Mouse (Mus musculus) midbrain, embryonic 10.5 days (tissue): ENCODE results near the gene Llgl1. TPM values are rescaled to one million over a fixed set of nuclear protein-coding genes. Genes with fewer than 3 reads are reported as not detected.

Source experiments
- DNase-seq: peaks from one replicate; pipeline ENCODE4 v3.0.0-alpha.2; 2017; ENCODE audit warnings: low spot score
- H3K27ac ChIP-seq: fragments of 300-500 bp; sonication (generic); replicated peaks from 2 replicates; pipeline ENCODE4 v1.5.1; 2016; ENCODE audit warnings: mild to moderate bottlenecking
- H3K27me3 ChIP-seq: fragments of 300-500 bp; sonication (generic); 2 replicates; pipeline ENCODE4 v1.6.1; 2016; ENCODE audit warnings: low read depth, mild to moderate bottlenecking; ENCODE audit not compliant: poor library complexity, severe bottlenecking
- H3K36me3 ChIP-seq: fragments of 300-500 bp; sonication (generic); 2 replicates; pipeline ENCODE4 v1.6.1; 2016; ENCODE audit warnings: mild to moderate bottlenecking, moderate library complexity
- H3K4me1 ChIP-seq: fragments of 300-500 bp; sonication (generic); 2 replicates; pipeline ENCODE4 v1.6.1; 2016
- H3K4me3 ChIP-seq: fragments of 300-500 bp; sonication (generic); 2 replicates; pipeline ENCODE4 v1.5.1; 2016; ENCODE audit warnings: mild to moderate bottlenecking, moderate library complexity
- H3K9me3 ChIP-seq: fragments of 300-500 bp; sonication (generic); replicated peaks from 2 replicates; pipeline ENCODE4 v1.6.1; 2016; ENCODE audit warnings: mild to moderate bottlenecking
- WGBS: fragments of 180-500 bp; shearing (Covaris S2); methylation state at CpG from one replicate; pipeline ENCODE4 v1.1.7; 2016; 5-methylcytosine and 5-hydroxymethylcytosine counted together
- polyA plus RNA-seq: library from polyadenylated mRNA; unstranded; fragments of >200 nt; fragmentation: Nextera tagmentation; extraction: Ambion mirVana; gene quantifications from 2 replicates; pipeline ENCODE4 v1.2.1, GENCODE M21; 2016

The Llgl1 gene
- polyA plus RNA-seq = 147 and 158 TPM in 2 replicates

DNA sequence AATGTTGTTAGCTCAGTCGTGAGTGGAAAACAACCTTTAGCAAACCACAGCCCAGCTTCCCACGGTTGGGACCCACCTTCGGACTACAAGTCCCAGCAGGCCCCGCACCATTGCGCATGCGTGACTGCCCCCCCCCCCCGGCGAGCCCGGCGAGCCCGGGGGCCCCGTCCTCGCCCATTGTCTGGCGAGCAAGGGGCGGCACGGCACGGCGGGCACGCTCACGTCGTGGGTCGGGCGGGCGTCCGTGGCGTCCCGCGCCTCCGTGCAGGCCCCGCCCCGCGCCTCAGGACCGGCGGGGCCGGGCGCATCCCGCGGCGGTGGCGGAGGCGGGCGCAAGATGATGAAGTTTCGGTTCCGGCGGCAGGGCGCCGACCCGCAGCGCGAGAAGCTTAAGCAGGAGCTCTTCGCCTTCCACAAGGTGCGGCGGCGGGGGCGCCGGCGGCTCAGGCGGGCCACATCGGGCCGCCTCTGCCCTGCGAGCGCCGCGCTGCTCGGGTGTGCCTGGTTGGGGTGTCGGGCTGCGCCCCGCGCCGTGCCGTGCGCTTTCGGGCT is at the start of gene Llgl1:
Gene Llgl1, plus strand, starts transcription at position 200 of the 552 bp plus-strand sequence.
- no peaks in the 10 kb centered on the region for H3K9me3 ChIP-seq
- peak within 1 kb of the TSS; percentile 98 for H3K27ac ChIP-seq
- peaks cover 32% of the 10 kb centered on the region for H3K36me3 ChIP-seq
- DNase-seq = peak; percentile 98
- H3K4me1 ChIP-seq = peaks cover 53% of the 10 kb centered on the region
- under 1% methylated on average over 73 of the region's 73 CpGs for WGBS
- H3K4me3 ChIP-seq = peak within 1 kb of the TSS; percentile 90
- no peaks in the 10 kb centered on the region for H3K27me3 ChIP-seq

- Histone ChIP-seq H3K4me1 (peaks cover 25% of the 10 kb centered on the region), H3K27me3 (no peaks in the 10 kb centered on the region), H3K9me3 (no peaks in the 10 kb centered on the region), H3K4me3 (no peak overlapping the region), H3K36me3 (no peaks in the 10 kb centered on the region), H3K27ac (no peak overlapping the region)
- 58% methylated on average over 1 of the region's 1 CpGs for WGBS
- no peak for DNase-seq
Observed at GRCm38 (mm10) chr11:60696165-60696564, 3.4 kb upstream of the Llgl1 start.

DNA sequence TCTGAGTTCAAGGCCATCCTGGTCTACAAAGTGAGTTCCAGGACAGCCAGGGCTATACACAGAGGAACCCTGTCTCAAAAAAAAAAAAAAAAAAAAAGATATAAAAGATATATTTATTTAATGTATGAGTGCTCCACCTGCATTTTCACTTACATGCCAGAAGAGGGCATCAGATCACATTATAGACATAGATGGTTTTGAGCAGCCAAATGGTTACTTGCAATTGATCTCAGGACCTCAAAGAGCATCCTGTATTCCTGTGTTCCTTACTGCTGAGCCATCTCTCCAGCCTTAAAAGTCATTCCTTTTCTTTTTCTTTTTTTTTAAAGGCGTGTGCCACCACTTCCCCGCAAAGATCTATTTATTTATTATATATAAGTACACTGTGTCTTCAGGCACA is 2.0 kb upstream of the Llgl1 start:
- Histone ChIP-seq H3K27me3 (no peaks in the 10 kb centered on the region), H3K27ac (peak overlapping the region; percentile 98), H3K9me3 (no peaks in the 10 kb centered on the region), H3K36me3 (peaks cover 12% of the 10 kb centered on the region), H3K4me3 (no peak overlapping the region), H3K4me1 (peaks cover 39% of the 10 kb centered on the region)
- peak; percentile 11 for DNase-seq
- WGBS = 67% methylated on average over 2 of the region's 2 CpGs

- Histone ChIP-seq H3K27ac (peak overlapping the region; percentile 98), H3K9me3 (no peaks in the 10 kb centered on the region), H3K27me3 (no peaks in the 10 kb centered on the region), H3K36me3 (peaks cover 26% of the 10 kb centered on the region), H3K4me3 (peak overlapping the region; percentile 90), H3K4me1 (peaks cover 53% of the 10 kb centered on the region)
- WGBS = 2% methylated on average over 22 of the region's 22 CpGs
- DNase-seq = peak; percentile 92
Observed at GRCm38 (mm10) chr11:60698806-60699523, 558 bp upstream of the Llgl1 start.

DNA sequence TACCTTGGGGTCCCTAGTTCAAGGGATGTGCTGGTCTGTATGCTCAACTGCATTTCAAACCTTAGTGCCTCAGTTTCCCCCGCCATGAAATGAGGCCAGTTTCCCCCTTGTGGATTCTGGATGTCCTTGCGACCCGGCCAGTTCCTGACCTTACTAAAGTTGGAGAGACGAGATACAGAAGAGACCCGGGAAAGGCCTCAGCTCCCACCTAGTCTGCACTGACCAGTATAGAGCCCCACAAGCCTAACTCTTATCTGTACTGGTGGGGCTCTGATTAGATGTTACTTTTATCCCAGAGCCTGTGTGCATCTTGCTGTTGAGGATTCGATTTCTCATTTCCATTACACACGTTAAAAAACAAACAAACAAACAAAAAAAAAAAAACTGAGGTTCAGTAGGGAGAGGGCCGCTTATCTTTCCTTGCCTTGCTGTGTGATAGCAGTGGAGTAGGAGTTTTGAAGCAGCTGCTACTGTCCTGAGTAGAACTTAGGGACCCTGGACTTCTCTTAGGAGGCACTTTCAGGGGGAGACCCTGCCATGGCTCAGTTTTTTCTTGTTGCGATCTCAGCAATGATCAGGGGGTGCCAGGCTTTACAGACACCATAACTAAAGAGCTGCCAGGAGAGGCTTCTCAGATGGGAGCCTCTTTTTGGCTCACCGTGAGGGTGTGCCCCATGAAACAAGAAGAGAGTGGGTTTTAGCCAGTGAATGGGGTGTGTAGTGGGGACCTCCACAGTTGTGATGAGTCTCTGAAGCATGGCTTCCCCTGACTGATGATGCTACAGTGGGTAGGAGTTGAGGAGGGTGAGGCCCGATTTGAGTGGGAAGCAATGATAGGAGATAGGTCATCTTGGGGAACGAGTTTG is 1.0 kb downstream of the Llgl1 start:
- Histone ChIP-seq H3K4me1 (peaks cover 53% of the 10 kb centered on the region), H3K27ac (peak overlapping the region; percentile 98), H3K9me3 (no peaks in the 10 kb centered on the region), H3K36me3 (peaks cover 42% of the 10 kb centered on the region), H3K4me3 (peak overlapping the region; percentile 90), H3K27me3 (no peaks in the 10 kb centered on the region)
- 32% methylated on average over 12 of the region's 12 CpGs for WGBS
- DNase-seq = peak; percentile 38

DNA sequence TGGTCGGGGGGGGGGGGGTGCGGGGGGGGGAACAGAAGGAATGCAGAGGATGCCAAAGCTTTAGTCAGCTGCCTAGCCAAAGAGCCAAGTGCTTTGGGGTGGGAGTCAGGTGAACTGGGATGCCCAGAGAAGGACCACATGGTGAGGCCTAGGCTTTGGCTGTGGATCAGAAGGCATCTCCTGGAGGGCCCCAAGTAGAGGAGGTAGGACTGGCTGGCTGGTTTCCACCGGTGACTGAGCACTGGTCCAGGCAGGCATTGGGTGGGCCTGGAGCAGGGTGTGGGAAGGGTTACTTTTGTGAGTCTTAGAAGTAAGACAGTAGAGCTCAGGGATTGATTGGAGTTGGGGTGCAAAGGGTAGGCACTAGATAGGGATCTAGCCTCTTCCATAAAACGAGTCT is 2.1 kb downstream of the Llgl1 start:
- H3K27ac ChIP-seq = peak overlapping the region; percentile 59
- no peaks in the 10 kb centered on the region for H3K27me3 ChIP-seq
- peak overlapping the region; percentile 90 for H3K4me3 ChIP-seq
- no peaks in the 10 kb centered on the region for H3K9me3 ChIP-seq
- peaks cover 52% of the 10 kb centered on the region for H3K36me3 ChIP-seq
- H3K4me1 ChIP-seq = peaks cover 53% of the 10 kb centered on the region
- DNase-seq = peak; percentile 9
- 81% methylated on average over 4 of the region's 4 CpGs for WGBS

GRCm38 (mm10) chr11:60703131-60703530 is 3.6 kb downstream of the Llgl1 start:
- H3K36me3 ChIP-seq = peaks cover 68% of the 10 kb centered on the region

GRCm38 (mm10) chr11:60704023-60704880 is 4.7 kb downstream of the Llgl1 start:
- Histone ChIP-seq H3K27ac (no peak overlapping the region), H3K4me3 (no peak overlapping the region), H3K36me3 (peaks cover 79% of the 10 kb centered on the region), H3K4me1 (peaks cover 39% of the 10 kb centered on the region), H3K27me3 (no peaks in the 10 kb centered on the region), H3K9me3 (no peaks in the 10 kb centered on the region)
- no peak for DNase-seq
- WGBS = 94% methylated on average over 19 of the region's 19 CpGs

More at GRCm38 (mm10) chr11:60703131-60703530, 3.6 kb downstream of the Llgl1 start:
- Histone ChIP-seq H3K27ac (peak overlapping the region; percentile 65), H3K4me1 (peaks cover 50% of the 10 kb centered on the region), H3K9me3 (no peaks in the 10 kb centered on the region), H3K4me3 (peak overlapping the region; percentile 19), H3K27me3 (no peaks in the 10 kb centered on the region)
- 47% methylated on average over 4 of the region's 4 CpGs for WGBS
- peak; percentile 73 for DNase-seq

DNA sequence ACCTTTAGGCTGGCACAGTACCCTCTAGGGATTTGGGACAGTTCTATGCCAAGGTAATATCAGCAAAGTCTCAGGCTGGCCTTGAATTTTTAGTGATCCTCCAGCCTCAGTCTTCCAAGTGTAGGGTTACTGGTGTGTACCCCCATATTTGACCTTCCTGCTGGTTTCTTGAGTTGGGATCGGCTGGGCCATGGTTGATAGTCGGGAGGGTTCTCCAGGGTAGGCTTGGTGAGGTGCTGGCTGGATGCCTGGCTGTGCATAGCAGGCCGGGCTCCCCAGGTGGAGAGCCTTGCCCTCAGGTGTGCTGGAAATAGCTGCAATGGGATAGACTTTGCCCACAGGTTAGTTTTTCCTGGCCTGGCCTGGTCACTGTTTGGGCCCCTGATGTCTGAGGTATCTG is 5.7 kb downstream of the Llgl1 start:
- WGBS = 97% methylated on average over 3 of the region's 3 CpGs
- H3K36me3 ChIP-seq = peaks cover 89% of the 10 kb centered on the region

GRCm38 (mm10) chr11:60706076-60706475 is 6.6 kb downstream of the Llgl1 start:
- H3K36me3 ChIP-seq = peaks cover 97% of the 10 kb centered on the region
- WGBS = 96% methylated on average over 7 of the region's 7 CpGs
- H3K4me3 ChIP-seq = no peak overlapping the region; the same call in 1 of the 2 replicates

More for the DNA sequence above, 5.7 kb downstream of the Llgl1 start:
- no peak overlapping the region for H3K27ac ChIP-seq
- peaks cover 37% of the 10 kb centered on the region for H3K4me1 ChIP-seq
- H3K27me3 ChIP-seq = no peaks in the 10 kb centered on the region
- H3K4me3 ChIP-seq = no peak overlapping the region
- H3K9me3 ChIP-seq = no peaks in the 10 kb centered on the region
- no peak for DNase-seq

DNA sequence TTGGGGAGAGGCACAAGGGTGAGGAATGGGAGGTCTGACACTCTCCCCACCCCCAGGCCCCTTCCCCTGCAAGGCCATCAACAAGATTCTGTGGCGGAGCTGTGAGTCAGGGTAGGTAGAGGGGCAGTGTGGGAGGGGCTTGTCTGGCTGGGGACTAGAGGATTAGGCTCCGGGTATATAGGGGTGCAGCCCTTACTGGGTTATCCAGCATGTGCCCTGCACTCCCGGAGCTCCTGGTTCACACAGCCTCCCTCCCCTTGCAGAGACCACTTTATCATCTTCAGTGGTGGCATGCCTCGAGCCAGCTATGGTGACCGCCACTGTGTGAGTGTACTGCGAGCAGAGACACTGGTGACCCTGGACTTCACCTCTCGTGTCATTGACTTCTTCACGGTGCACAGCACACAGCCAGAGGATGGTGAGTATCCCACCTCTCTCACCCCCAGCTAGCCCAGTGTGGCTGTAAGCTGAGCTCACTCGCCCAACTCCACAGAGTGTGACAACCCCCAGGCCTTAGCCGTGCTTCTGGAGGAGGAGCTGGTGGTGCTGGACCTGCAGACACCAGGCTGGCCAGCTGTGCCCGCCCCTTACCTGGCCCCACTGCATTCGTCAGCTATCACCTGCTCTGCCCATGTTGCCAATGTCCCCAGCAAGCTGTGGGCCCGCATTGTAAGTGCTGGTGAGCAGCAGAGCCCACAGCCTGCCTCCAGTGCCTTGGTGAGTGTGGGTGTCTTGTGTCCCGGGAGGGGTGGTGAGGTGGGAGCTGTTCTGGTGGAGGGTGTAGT is 7.4 kb downstream of the Llgl1 start:
- Histone ChIP-seq H3K27me3 (no peaks in the 10 kb centered on the region), H3K4me3 (no peak overlapping the region), H3K4me1 (peaks cover 21% of the 10 kb centered on the region), H3K9me3 (no peaks in the 10 kb centered on the region), H3K27ac (no peak overlapping the region), H3K36me3 (peaks cover 100% of the 10 kb centered on the region)
- DNase-seq = no peak
- WGBS = 89% methylated on average over 14 of the region's 14 CpGs

More at GRCm38 (mm10) chr11:60706076-60706475, 6.6 kb downstream of the Llgl1 start:
- no peak for DNase-seq
- no peak overlapping the region for H3K27ac ChIP-seq
- no peaks in the 10 kb centered on the region for H3K27me3 ChIP-seq
- H3K9me3 ChIP-seq = no peaks in the 10 kb centered on the region
- H3K4me1 ChIP-seq = peaks cover 29% of the 10 kb centered on the region
